Mouse (Mus musculus) fibroblast of lung, adult 2 months (primary cell): ENCODE data around the gene Olfr809.

ENCODE experiments used
- DNase-seq: peaks from one replicate; pipeline ENCODE4 v3.0.0-alpha.2; 2011; ENCODE audit warnings: low read depth

The Olfr809 gene

DNA sequence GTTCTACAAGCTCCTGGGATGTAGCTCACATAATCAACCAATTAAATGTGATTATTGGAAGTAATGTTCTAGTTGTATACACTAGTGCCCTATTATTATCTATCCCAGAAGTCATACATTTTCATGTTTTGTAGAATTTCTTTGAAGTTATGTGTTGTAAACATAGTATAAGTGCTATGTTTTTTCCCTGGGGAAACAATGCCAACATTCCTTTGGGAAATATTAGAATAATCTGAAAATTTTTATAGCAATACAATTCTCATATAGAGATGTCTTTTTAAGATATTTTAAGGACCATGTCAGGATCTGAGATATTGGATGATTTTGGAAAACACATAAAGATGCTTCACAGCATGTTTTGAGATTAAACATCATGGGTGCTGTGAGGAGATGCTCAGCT lies at the start of gene Olfr809:
Gene Olfr809, plus strand, starts transcription at position 301 of the 400 bp plus-strand sequence.
- no peak for DNase-seq

DNA sequence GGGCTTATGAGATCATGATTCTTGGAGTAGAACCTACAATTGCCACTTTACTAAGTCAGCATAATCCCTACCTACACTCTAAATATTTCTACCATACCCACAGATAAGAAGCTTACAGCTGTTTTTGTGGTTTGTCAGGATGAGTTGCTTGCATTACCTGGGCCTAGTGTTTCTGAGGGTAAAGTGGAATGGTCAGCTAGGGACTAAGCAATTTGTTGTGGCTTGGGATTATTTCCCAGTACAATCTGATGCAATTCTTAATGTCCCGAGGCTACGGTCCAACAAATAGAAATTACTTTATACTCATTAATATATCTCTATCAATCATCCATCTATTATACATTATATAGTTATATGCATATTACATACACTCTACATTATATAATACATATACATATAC lies 45.2 kb upstream of the Olfr809 start, which contains the start of gene Olfr805:
Gene Olfr805, minus strand, starts transcription at position 101 of the 400 bp plus-strand sequence.
- no peak for DNase-seq

DNA sequence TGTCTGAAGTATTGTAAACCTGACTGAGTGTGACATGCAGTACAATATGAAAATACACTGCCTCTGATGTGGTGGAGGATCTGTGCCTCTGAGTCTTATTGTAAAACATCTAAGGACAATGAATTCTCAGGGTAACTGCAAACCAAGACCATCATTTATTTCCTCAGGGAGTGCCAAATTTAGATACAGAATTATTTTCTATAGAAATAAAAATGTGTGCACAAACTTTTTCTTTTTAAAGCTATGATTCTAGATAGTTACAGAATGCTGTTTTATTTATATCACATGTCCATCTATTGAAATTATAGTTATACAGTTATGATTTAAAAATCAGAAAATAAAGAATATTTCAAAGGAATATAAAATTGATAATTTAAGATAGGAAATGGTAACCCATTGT lies 32.6 kb upstream of the Olfr809 start, which contains the start of gene Olfr806:
Gene Olfr806, minus strand, starts transcription at position 101 of the 400 bp plus-strand sequence.
- DNase-seq = no peak

DNA sequence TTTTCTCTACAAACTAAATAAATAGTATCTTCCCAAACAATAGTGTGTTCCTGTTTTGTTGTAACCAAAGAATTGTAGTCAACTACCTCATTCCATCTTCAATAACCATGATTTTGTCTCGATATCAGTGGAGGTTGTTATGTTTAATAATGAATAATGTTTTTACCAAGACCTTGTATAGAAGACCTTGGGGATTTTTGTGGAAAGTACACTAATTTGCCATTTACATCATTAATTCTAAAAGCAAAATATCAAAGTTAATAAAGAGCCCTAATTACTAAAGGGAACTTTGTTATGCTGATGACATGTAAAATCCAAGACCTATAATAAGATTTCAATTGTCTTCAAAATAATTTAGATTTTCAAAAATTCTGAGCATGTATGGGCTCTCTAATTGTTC lies 16.7 kb upstream of the Olfr809 start, which contains the start of gene Olfr807:
Gene Olfr807, minus strand, starts transcription at position 101 of the 400 bp plus-strand sequence.
- DNase-seq = no peak

DNA sequence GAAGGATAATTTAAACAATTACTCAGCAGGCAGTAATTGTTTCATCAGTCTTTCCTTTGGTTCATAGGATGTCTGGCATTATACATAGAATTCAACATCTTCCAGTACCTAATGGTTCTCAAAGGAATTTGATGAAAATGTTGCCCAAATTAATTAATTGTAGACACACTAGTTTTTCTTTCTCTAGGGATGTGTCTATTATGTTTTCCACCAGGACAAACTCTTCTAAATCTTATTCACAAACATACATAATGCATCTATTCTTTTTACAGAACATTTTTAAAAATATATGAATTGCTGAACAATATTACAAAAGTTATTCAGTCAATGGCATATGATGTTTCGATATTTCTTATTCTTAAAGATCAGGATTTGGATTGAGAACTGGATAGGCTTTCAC lies 9.3 kb upstream of the Olfr809 start, which contains the start of gene Olfr808:
Gene Olfr808, plus strand, starts transcription at position 301 of the 400 bp plus-strand sequence.
- no peak for DNase-seq

DNA sequence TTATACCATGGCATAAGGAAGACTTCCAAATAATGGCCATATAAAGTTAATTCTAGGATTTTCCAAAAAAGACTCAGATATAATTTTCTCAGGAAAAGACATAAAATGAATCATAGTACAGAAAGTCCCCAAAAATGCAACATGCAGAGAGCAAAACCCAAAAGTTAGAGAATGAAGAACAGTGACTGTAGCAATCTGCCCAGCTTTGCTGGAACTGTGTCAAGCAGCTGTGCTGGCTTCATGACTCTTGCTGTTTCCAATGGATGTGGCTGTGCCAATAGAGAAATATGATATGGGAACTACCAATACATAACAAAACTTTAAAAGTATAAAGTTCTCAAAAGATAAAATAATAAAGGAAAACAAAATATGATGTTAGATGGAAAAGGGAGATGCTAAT lies 3.7 kb downstream of the Olfr809 start:
- DNase-seq = no peak

DNA sequence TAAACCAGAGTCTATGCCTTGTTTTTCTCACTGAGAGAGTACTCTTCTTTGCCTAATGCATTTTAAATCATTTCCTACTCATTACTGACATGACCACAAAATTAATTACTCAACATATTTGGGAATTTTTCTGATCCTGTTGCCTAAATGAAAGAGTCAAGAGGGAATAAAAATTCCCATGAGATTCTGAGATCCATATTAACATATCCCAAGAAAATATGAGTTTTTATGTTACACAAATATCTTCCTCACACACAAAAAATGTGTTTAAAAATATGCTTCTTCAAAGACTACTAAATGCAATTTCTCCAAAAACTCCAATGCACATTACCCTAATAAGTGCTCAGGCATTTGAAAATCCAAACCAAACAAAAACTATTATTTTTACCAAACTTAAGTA lies 20.4 kb downstream of the Olfr809 start, which contains the start of gene Olfr810:
Gene Olfr810, minus strand, starts transcription at position 101 of the 400 bp plus-strand sequence.
- DNase-seq = no peak

DNA sequence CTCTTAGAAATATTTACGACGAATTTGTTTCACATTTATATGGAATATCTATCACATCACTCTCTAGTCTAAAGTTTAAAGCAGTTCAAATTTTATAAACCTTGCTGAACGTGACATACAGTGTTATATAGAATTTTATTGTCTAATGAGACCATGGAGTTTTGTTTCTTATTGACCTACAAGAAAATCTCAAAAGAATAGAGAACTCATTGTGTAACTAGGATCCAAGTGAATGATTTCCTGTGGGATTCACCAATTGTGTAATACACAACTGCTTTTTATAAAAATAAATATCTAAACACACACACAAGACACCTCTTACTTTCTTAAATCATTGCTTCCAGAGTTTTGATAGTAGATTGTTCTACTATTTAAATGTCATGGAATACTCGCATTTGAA lies 29.9 kb downstream of the Olfr809 start, which contains the start of gene Olfr811:
Gene Olfr811, minus strand, starts transcription at position 101 of the 400 bp plus-strand sequence.
- no peak for DNase-seq
